Mouse (Mus musculus) C2C12 (cell line): ENCODE results near the gene Tmem204.

Experiments used
- CTCF ChIP-seq: IDR thresholded peaks from one replicate; pipeline ENCODE4 v1.5.1; 2011; ENCODE audit not compliant: control insufficient read depth, insufficient read depth, insufficient read length
- MAX ChIP-seq: IDR thresholded peaks from one replicate; pipeline ENCODE4 v1.6.1; 2011; ENCODE audit warnings: mild to moderate bottlenecking, control low read depth

GRCm38 (mm10) chr17:25016292-25017132 is 66.9 kb downstream of the Tmem204 start:
- TF ChIP-seq CTCF (no peak), MAX (peak; percentile 59)
